Mouse (Mus musculus) small intestine, adult 2 months (tissue): ENCODE data around the gene Tbc1d13. TPM values are rescaled to one million over a fixed set of nuclear protein-coding genes. Genes with fewer than 3 reads are reported as not detected.
"Not testable (repeated sequence)": the region's sequence is repeated elsewhere in the genome, so short reads cannot be mapped to it uniquely, and the experiment has no call there.

Source experiments
- H3K27ac ChIP-seq: fragments of 200-500 bp; 2 replicates; pipeline ENCODE4 v1.5.1; 2012; ENCODE audit warnings: low read depth, low read length, control low read depth, inconsistent platforms; ENCODE audit not compliant: insufficient read depth
- H3K27me3 ChIP-seq: fragments of 200-500 bp; 2 replicates; pipeline ENCODE4 v1.6.1; 2012; ENCODE audit warnings: mild to moderate bottlenecking, moderate library complexity, low read length, inconsistent platforms; ENCODE audit not compliant: control insufficient read depth, insufficient read depth
- H3K36me3 ChIP-seq: fragments of 200-500 bp; 2 replicates; pipeline ENCODE4 v1.6.1; 2012; ENCODE audit warnings: mild to moderate bottlenecking, low read length, control low read depth, inconsistent platforms; ENCODE audit not compliant: control insufficient read depth, insufficient read depth
- H3K4me1 ChIP-seq: fragments of 200-500 bp; 2 replicates; pipeline ENCODE4 v1.6.1; 2012; ENCODE audit warnings: low read length, inconsistent platforms, mixed read lengths; ENCODE audit not compliant: control insufficient read depth, insufficient read depth, insufficient read length
- H3K4me3 ChIP-seq: fragments of 200-500 bp; 2 replicates; pipeline ENCODE4 v1.5.1; 2012; ENCODE audit warnings: low read depth, mild to moderate bottlenecking, control low read depth, inconsistent platforms, low read length, moderate library complexity
- CTCF ChIP-seq: fragments of 200-500 bp; IDR thresholded peaks from 2 replicates; pipeline ENCODE4 v1.5.1; 2012; ENCODE audit warnings: low read depth, mild to moderate bottlenecking, control low read depth, inconsistent platforms, low read length, moderate library complexity, mixed read lengths; ENCODE audit not compliant: insufficient replicate concordance, insufficient read length; ENCODE audit errors: extremely low read depth
- POLR2A ChIP-seq: fragments of 200-500 bp; IDR thresholded peaks from 2 replicates; pipeline ENCODE4 v1.6.1; 2012; ENCODE audit warnings: low read depth, mild to moderate bottlenecking, control low read depth, inconsistent platforms, low read length, moderate library complexity
- WGBS: fragments of 180-500 bp; shearing (Covaris S2); methylation state at CpG from one replicate; pipeline ENCODE4 v1.1.7; 2018; 5-methylcytosine and 5-hydroxymethylcytosine counted together
- polyA plus RNA-seq: library from polyadenylated mRNA; depleted of rRNA; stranded (reverse); fragments of >200 nt; gene quantifications from 2 replicates; pipeline ENCODE4 v1.2.3, GENCODE M21; 2012

The Tbc1d13 gene
- polyA plus RNA-seq, 1 experiment: 85.7 TPM

- H3K27ac ChIP-seq: peak within 1 kb of the TSS; percentile 84
- H3K4me3 ChIP-seq: peak within 1 kb of the TSS; percentile 83
- WGBS: 1% methylated on average over 75 of the region's 75 CpGs
Measured at GRCm38 (mm10) chr2:30171371-30171996, 37.9 kb downstream of the Tbc1d13 start, which contains the start of gene Endog. Gene Endog (plus strand): TSS chr2:30171493.

GRCm38 (mm10) chr2:30171997-30172382, 38.4 kb downstream of the Tbc1d13 start:
- Histone ChIP-seq H3K4me1 (peaks cover 6% of the 10 kb centered on the region), H3K27me3 (no peaks in the 10 kb centered on the region), H3K4me3 (peak overlapping the region; percentile 83), H3K27ac (peak overlapping the region; percentile 84), H3K36me3 (peaks cover 29% of the 10 kb centered on the region)
- TF ChIP-seq CTCF (no peak), POLR2A (no peak)
- under 1% methylated on average over 19 of the region's 19 CpGs for WGBS

More at GRCm38 (mm10) chr2:30171371-30171996, 37.9 kb downstream of the Tbc1d13 start, which contains the start of gene Endog:
- TF ChIP-seq POLR2A (peak; percentile 94), CTCF (no peak)
- Histone ChIP-seq H3K36me3 (peaks cover 29% of the 10 kb centered on the region), H3K27me3 (no peaks in the 10 kb centered on the region), H3K4me1 (peaks cover 6% of the 10 kb centered on the region)

DNA sequence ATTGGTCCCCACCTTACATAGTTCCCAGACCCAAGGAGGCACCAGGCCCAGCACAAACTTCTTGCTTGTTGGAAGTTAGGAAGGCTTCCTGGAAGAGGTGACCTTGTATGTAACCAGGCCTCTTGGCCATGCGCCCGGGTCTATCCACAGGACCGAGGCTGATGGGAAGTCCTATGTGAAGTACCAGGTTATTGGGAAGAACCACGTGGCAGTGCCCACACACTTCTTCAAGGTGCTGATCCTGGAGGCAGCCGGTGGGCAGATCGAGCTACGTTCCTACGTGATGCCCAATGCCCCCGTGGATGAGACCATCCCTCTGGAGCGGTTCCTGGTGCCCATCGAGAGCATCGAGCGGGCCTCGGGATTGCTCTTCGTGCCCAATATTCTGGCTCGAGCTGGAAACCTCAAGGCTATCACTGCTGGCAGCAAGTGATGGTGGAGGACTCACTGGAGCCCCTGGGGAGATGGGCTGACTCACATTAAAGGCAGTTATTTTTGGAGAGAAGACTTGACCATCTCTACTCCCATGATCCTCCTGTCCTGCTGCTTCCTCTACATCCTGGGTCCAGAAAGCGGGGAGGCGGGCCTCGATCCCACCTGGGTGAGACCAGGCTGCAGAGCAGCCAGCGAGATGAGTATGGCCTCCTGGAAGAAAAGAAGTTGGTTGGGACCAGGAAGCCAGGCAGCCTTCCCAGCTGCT, 40.1 kb downstream of the Tbc1d13 start:
- peaks cover 29% of the 10 kb centered on the region for H3K36me3 ChIP-seq
- H3K4me3 ChIP-seq: no peak overlapping the region
- peaks cover 11% of the 10 kb centered on the region for H3K4me1 ChIP-seq
- no peak overlapping the region for H3K27ac ChIP-seq
- no peaks in the 10 kb centered on the region for H3K27me3 ChIP-seq
- 91% methylated on average over 20 of the region's 20 CpGs for WGBS
- TF ChIP-seq POLR2A (no peak), CTCF (no peak)

DNA sequence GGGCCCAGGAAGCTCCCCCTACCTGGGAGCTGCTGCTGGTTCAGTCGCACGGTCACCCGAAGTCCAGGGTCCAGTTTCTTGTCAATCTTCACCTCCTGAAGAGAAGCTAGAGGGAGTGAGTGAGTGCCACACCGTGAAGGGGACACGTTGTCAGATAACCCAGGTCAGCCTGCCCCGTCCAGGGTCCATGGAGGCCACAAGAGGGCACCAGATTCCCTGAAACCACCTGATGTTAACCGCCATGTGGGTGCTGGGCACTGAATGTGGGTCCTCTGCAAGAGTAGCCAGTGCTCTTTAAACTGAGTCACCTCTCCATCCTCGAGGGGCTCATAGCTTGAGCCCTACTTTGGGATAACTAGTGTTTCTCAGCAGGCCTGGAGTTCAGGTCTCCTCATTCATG, 42.4 kb downstream of the Tbc1d13 start:
- Histone ChIP-seq H3K4me3 (no peak overlapping the region), H3K4me1 (peaks cover 11% of the 10 kb centered on the region), H3K27me3 (no peaks in the 10 kb centered on the region), H3K27ac (no peak overlapping the region), H3K36me3 (peaks cover 29% of the 10 kb centered on the region)
- TF ChIP-seq CTCF (peak; percentile 43; the same call in 1 of the 2 replicates), POLR2A (no peak)
- WGBS: 89% methylated on average over 8 of the region's 8 CpGs

DNA sequence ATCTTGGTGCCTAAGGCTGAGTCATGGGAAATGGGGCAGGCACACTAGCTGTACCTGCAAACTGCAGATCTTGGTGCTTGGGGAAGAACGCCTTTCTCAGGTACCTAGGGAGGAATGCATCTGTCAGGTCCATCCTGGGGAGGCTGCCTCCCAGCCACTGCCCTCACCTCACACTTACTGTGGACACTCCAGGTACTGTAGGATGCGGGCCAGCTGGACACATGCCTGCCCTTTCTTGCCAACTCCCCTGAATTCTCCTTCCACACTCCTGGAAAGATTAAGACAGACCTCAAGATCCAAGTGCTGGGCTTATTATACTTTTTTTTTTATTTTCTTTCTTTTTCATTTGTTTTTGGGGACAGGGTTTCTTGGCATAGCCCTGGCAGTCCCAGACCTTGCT, 43.0 kb downstream of the Tbc1d13 start:
- Histone ChIP-seq H3K27me3 (no peaks in the 10 kb centered on the region), H3K36me3 (peaks cover 29% of the 10 kb centered on the region), H3K27ac (no peak overlapping the region), H3K4me3 (no peak overlapping the region), H3K4me1 (peaks cover 11% of the 10 kb centered on the region)
- no peak for TF ChIP-seq CTCF
- TF ChIP-seq POLR2A: no peak
- WGBS: 98% methylated on average over 2 of the region's 2 CpGs

GRCm38 (mm10) chr2:30177700-30178675, 44.4 kb downstream of the Tbc1d13 start, which contains the start of gene Spout1:
Gene Spout1 (minus strand): TSS chr2:30178459.
- no peaks in the 10 kb centered on the region for H3K27me3 ChIP-seq
- peak within 1 kb of the TSS; percentile 87 for H3K4me3 ChIP-seq
- WGBS: 1% methylated on average over 54 of the region's 54 CpGs
- peak; percentile 62 for TF ChIP-seq POLR2A
- TF ChIP-seq CTCF: no peak
- H3K36me3 ChIP-seq: peaks cover 28% of the 10 kb centered on the region
- H3K4me1 ChIP-seq: peaks cover 5% of the 10 kb centered on the region
- H3K27ac ChIP-seq: no peak within 1 kb of the TSS

- Histone ChIP-seq H3K36me3 (peaks cover 22% of the 10 kb centered on the region), H3K4me3 (peak overlapping the region; percentile 87)
- not testable (repeated sequence) for H3K4me1 ChIP-seq, H3K27ac ChIP-seq, H3K27me3 ChIP-seq
- 40% methylated on average over 7 of the region's 7 CpGs for WGBS
Measured at GRCm38 (mm10) chr2:30178711-30179110, 45.2 kb downstream of the Tbc1d13 start.
